Mouse (Mus musculus): ENCODE data around the gene Arhgap27.

The Arhgap27 gene

GRCm38 (mm10) chr11:103356032-103356571 lies 7.4 kb downstream of the Arhgap27 start:
- DNase-seq (ENCODE audit: low read depth, low spot score), result no peak

- no peak for DNase-seq (ENCODE audit: low read depth, low spot score)
Observed at GRCm38 (mm10) chr11:103355251-103355650, 8.2 kb downstream of the Arhgap27 start.

- DNase-seq (ENCODE audit: low read depth, low spot score), result no peak
Observed at GRCm38 (mm10) chr11:103354033-103354432, 9.5 kb downstream of the Arhgap27 start.

DNA sequence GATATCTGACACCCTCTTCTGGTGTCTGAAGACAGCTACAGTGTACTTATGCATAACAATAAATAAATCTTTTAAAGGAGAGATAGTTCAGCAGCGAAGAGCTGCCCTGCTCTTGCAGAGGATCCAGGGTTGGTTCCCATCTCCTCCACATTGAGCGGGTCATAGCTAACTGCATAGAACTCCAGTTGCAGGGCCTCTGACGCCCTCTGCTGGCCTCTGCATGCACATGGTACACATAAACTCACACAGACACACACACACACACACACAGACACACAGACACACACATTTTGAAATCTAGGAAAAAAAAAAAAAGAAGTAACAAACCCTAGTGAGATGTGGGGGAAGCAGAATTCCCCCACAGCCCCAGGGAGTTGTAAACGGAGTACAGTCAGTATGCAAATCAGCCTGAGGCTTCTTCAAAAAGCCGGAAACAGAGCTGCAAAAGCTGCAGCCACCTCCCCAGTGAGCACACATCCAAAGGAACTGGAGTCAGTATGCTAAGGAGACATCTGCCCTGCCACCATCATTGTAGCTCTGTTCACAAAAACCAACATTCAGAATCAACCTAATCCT lies 11.2 kb downstream of the Arhgap27 start:
- DNase-seq (ENCODE audit: low read depth, low spot score), result no peak

DNA sequence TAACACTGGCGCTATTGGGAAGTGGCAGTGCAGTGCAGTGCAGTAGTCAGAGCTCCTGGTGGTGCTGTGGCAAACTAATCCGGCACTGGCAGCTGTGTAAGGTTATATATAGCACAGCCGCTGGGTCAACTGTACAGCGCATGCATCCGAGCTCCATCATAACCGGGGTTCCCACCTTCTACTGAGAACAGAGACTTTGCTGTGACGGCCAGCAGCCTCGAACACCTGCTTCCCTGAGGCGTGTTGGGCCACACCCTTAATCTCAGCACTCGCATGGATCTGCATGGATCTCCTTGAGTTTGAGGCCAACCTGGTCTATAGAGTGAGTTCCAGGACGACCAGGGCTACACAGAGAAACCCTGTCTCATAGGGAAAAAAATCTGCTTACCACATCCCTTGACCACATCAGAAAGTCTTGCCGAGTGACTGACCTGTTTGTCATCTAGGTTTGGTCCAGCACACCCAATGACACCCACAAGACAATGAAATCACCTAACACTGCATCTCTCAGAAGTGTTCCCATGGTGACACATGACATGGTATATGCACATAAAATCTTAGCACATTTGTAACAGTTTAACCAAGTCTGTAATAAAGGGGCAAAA lies 12.7 kb downstream of the Arhgap27 start:
- no peak for DNase-seq (ENCODE audit: low read depth, low spot score)

DNA sequence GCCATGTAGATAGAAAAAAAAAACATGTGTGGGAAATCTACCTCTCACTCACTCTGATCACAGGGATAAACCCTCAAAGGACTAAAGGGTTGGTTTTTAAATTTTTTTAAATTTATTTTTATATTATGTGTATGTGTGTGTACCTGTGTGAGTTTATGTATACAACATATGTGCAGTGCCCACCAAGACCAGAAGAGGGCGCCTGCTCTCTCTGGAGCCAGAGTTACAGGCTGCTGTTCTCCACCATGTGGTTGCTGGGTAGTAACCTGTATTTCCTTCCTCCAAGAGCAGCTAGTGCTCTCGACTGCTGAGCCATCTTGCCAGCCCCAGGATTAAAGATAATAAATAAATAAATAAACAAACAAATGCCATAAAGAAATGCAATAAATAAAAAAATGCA lies 13.8 kb downstream of the Arhgap27 start:
- DNase-seq (ENCODE audit: low read depth, low spot score), result no peak

GRCm38 (mm10) chr11:103346657-103347056 lies 16.8 kb downstream of the Arhgap27 start:
- DNase-seq (ENCODE audit: low read depth, low spot score), result no peak

DNA sequence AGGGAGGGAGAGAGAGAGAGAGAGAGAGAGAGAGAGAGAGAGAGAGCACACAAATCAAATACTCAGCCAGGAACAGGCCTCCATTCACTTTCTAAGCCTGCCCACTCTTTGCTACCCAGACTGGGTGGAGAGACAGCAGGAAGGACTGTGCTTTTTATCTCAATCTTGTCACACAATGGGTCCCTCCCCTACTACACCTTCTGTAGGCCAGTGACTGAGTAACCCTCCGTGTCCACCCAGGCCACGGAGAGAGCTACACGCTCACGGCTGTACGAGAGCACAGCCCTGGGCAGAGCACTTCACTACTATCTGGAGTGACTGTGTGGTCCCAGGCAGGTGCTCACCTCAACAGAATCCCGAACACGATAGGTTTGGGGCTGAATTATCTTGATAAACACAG lies 17.3 kb downstream of the Arhgap27 start:
- no peak for DNase-seq (ENCODE audit: low read depth, low spot score)

DNA sequence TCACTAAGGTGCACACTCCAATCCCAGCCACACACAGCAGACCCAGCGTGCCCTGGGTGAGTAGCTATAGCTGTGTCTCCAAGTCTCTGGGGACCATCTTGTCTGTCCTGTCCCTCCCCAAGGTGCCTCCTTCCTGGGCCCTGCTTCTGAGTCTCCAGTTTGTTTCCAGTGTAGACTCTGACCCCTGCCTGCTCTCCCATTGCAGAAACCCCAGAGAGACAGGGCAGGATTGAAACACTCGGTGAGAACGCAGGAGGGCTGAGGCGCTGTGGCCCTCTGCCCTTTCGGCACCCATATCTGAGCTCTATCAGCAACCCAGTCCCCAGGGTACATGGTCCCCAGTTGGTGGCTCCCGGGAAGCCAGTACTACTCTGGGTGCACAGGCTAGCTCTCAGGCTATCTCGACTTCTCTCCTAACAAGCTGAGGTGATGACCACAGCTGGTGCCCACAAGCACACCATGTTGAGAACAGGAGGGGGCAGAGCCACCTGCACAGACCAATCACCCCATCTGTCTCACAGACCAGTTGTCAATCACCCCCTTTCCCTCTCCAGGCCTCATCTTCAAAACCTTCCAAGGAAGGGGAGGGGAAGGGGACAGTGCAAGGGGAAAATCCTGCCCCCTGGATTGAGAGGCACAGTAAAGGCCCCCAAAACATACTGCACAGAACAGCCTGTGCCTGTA lies 17.9 kb downstream of the Arhgap27 start:
- no peak for DNase-seq (ENCODE audit: low read depth, low spot score)

GRCm38 (mm10) chr11:103344494-103345332 lies 18.8 kb downstream of the Arhgap27 start:
- no peak for DNase-seq (ENCODE audit: low read depth, low spot score)

GRCm38 (mm10) chr11:103343881-103344280 lies 19.6 kb downstream of the Arhgap27 start:
- no peak for DNase-seq (ENCODE audit: low read depth, low spot score)

GRCm38 (mm10) chr11:103343063-103343462 lies 20.4 kb downstream of the Arhgap27 start:
- DNase-seq (ENCODE audit: low read depth, low spot score), result no peak

- no peak for DNase-seq (ENCODE audit: low read depth, low spot score)
Observed at GRCm38 (mm10) chr11:103340677-103341076, 22.8 kb downstream of the Arhgap27 start.

DNA sequence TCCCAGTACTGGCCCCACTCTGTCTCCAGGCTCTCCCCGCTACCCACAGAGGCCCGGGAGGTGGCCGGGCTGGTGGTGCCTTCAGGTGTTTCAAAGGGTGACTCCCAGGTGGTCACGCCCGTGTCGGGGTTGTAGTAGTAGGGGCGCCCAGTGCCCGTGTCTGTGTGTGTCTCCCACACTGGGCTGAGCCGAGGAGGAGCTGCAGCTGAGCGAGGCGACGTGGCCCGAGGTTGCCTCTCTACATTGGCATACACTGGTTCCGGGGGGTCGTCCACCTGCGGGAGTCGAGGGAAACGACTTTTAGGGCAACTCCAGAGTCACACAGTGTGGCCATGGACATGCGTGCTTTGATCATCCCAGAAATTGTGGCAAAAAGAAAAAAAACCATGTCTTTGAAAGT lies 23.4 kb downstream of the Arhgap27 start:
- DNase-seq (ENCODE audit: low read depth, low spot score), result no peak

GRCm38 (mm10) chr11:103339414-103340119 lies 23.9 kb downstream of the Arhgap27 start:
- no peak for DNase-seq (ENCODE audit: low read depth, low spot score)

- DNase-seq (ENCODE audit: low read depth, low spot score), result no peak
Observed at GRCm38 (mm10) chr11:103338671-103339070, 24.8 kb downstream of the Arhgap27 start.

DNA sequence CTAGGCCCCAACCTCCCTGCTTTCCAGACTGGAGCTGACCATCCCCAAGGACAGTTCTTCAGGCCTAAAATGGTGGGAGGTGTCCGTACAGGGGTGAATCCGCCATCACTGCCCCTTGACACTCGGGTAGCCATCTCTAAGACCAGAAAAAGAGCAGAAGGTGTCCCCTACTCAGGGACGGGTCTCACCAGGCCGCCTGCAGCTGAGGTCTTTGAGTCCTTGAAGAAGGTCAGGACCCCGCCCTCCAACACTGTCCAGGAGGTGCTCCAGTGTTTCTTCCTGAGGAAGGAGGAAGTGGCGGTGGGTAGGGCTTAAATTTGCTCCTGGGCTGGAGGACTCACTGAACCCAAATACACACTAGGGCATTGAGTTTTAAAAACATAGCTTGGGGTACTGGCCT lies 25.4 kb downstream of the Arhgap27 start:
- no peak for DNase-seq (ENCODE audit: low read depth, low spot score)

DNA sequence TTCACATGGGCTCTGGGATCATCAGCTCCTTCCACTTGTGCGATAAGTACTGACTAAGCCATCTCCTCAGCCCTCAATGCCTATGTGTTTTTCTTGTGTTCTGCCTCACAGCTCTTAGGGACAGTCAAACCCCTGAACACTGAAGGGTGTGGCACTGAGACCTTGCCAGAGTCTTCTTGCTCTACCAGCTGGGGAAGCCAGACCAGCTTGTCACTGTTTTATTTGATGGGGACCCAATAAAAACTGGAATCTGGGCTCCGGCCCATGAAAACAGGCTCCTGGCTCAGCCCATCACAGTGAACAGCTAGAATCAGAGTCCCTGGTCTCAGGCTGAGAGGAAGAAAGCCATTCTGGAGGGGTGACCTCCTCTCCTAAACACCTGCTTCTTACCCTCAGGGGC lies 26.3 kb downstream of the Arhgap27 start:
- DNase-seq (ENCODE audit: low read depth, low spot score), result no peak

DNA sequence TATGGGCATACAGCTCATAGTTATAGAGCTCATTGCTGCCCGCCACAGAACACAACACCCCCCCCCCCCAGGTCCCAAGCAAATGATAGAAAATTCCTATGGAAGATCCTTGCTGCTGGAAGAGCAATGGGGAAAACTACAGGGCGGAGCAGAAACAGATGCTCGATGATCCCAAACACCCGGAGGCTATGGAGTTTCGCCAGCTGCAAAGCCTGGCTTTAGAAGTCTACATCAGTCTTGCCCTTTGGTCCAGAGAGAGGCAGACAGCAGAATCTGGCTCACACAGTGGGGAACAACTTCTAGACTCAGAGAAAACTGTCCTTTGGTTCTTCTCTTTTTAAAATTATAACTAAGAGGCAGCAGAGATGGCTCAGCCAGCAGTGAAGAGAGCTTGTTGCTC lies 27.9 kb downstream of the Arhgap27 start:
- DNase-seq (ENCODE audit: low read depth, low spot score), result no peak

DNA sequence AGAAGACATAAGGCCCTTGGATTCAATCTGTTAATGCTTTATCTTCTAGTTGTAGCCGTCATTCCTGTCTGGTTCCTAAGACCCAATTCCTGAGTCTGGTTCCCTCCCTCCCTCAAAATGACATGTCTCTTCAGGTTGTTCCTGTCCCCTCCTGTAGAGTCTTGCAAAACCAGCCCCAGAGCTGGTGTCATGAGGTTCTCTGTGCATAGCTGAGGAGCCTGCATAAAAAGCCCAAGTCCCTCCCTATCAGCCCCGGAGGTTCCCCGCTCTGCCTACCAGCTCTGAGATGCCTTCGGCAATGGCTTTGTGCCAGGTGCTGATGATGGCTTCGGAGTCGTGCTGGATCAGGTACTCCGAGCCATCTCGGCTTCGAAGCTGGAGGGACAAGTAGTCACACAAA lies 28.6 kb downstream of the Arhgap27 start:
- no peak for DNase-seq (ENCODE audit: low read depth, low spot score)

DNA sequence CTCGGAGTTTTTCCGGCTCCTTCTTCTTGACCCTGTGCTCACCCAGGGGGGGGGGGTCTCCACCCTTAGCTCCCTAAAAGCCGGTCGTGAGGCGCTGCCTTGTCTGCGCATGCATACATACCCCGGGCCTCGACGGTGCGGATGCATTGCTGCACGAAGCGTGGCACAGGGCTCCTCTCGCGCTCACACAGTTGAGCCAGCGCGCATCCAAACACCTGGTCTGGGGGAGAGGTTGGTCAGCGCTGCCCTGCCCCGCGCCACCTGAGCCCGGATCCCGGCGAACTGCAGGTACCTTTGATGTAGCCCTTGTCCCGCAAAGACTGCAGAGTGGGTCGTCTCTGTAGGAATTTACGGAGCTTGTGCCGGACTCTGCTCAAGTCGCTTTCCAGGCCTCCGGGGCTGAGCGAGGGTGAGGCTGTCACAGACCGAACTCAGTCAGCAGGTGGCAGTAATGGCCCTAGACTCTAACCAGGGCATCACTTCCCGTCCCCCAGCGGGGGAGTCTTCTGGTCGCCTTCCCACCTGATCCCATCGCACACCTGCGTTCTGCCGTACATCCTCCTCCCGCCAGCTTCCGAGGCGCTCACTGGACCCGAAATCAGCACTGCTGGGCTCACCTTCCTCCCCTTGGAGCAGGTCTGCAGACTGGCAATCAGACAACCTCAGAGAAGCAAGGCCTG lies 29.6 kb downstream of the Arhgap27 start:
- DNase-seq (ENCODE audit: low read depth, low spot score), result peak; percentile 63

Measured in forelimb bud, embryonic 11.5 days (tissue).